Mouse (Mus musculus) kidney, adult 2 months (tissue): Measurements from ENCODE around the gene Dusp27. TPM values are rescaled to one million over a fixed set of nuclear protein-coding genes. Genes with fewer than 3 reads are reported as not detected.

ENCODE experiments used
- DNase-seq: peaks from one replicate; pipeline ENCODE4 v3.0.0; 2021
- H3K27ac ChIP-seq: fragments of 200-500 bp; 2 replicates; pipeline ENCODE4 v1.5.1; 2012; ENCODE audit warnings: low read depth, low read length, control low read depth, inconsistent platforms; ENCODE audit not compliant: insufficient read depth
- H3K27me3 ChIP-seq: fragments of 200-500 bp; replicated peaks from 2 replicates; pipeline ENCODE4 v1.6.1; 2012; ENCODE audit warnings: mild to moderate bottlenecking, moderate library complexity, low read length, inconsistent platforms; ENCODE audit not compliant: control insufficient read depth, insufficient read depth
- H3K36me3 ChIP-seq: fragments of 200-500 bp; 2 replicates; pipeline ENCODE4 v1.6.1; 2012; ENCODE audit warnings: mild to moderate bottlenecking, moderate library complexity, low read length, inconsistent platforms; ENCODE audit not compliant: control insufficient read depth, insufficient read depth
- H3K4me1 ChIP-seq: fragments of 200-500 bp; 2 replicates; pipeline ENCODE4 v1.6.1; 2011; ENCODE audit warnings: low read length; ENCODE audit not compliant: control insufficient read depth, insufficient read depth
- H3K4me3 ChIP-seq: fragments of 200-500 bp; 2 replicates; pipeline ENCODE4 v1.5.1; 2011; ENCODE audit warnings: mild to moderate bottlenecking, low read depth, low read length, control low read depth; ENCODE audit not compliant: insufficient read depth
- CTCF ChIP-seq: fragments of 200-500 bp; conservative IDR thresholded peaks from 2 replicates; pipeline ENCODE4 v1.5.1; 2011; ENCODE audit warnings: low read depth, mild to moderate bottlenecking, control low read depth, low read length, moderate library complexity, mixed read lengths; ENCODE audit not compliant: insufficient read depth, insufficient read length
- POLR2A ChIP-seq: fragments of 200-500 bp; IDR thresholded peaks from one replicate; pipeline ENCODE4 v1.6.1; 2011; ENCODE audit warnings: low read depth, low read length, control low read depth
- WGBS: fragments of 180-500 bp; shearing (Covaris S2); methylation state at CpG from one replicate; pipeline ENCODE4 v1.1.7; 2018; 5-methylcytosine and 5-hydroxymethylcytosine counted together
- polyA plus RNA-seq: library from polyadenylated mRNA; depleted of rRNA; stranded (reverse); fragments of >200 nt; gene quantifications from 2 replicates; pipeline ENCODE4 v1.2.3, GENCODE M21; 2012

Gene Dusp27
- polyA plus RNA-seq, 1 experiment = 0.30 TPM

DNA sequence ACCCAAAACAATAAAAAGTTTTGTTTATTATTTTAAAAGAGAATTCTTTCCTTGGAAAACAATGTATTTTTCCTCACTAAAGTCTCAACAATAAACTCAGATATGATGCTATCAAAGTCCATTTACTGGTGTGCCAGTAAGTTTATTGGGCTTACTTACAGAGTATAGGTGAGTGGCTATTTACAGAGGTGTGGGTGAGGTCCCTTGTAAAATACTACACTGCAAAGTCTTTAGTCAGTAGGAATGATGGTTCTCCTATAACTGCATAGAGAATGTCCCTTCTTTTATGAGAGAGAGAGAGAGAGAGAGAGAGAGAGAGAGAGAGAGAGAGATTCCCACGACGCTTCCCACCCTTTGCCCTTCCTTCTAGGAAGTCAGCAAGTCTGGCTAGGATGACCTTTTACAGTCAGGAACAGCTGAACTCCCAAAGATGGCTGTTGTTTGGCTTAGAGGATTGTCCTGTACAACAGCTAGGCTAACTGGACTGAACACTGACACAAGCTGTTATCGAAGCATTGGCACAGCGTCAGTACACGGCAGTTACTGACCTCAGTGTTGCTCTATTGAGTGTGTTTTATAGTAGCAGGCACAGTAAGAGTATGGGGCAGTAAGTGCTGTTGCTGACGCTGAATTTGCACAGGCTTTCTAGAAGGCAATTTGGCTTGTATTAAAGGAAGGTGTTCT is 50.5 kb downstream of the Dusp27 start:
- no peak overlapping the region for H3K4me3 ChIP-seq
- H3K4me1 ChIP-seq = no peaks in the 10 kb centered on the region
- TF ChIP-seq POLR2A (no peak), CTCF (no peak)
- no peaks in the 10 kb centered on the region for H3K36me3 ChIP-seq
- no peak for DNase-seq
- WGBS = 60% methylated on average over 6 of the region's 6 CpGs
- no peaks in the 10 kb centered on the region for H3K27me3 ChIP-seq
- H3K27ac ChIP-seq = no peak overlapping the region

DNA sequence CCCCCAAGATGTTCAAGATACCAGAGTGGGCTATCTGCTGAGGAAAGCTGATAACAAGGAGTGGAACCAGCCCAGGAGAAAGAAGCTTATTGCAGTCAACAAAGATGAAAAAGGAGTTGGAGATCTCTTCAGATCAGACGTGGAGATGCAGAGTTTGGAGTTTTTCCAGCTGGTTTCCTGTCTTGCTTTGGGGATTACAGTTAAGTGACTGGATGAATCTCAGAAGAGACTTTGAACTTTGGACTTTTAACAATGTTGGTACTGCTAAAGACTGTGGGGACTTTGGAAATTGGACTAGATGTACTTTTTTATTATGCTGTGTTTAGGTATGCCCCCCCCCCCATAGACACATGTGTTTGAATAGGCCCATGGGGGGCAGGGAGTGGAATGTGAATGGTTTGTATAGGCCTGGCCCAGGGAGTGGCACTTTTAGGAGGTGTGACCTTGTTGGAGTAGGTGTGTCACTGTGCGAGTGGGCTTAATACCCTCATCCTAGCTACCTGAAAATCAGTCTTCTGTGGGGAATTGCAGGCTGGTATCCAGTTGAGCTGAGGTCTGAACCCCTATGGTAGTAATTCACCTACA is 59.8 kb downstream of the Dusp27 start:
- Histone ChIP-seq H3K4me3 (no peak overlapping the region), H3K4me1 (peaks cover 5% of the 10 kb centered on the region; the same call in 1 of the 2 replicates), H3K27ac (0 out of 2 replicates have a peak overlapping the region, but pooled peaks have one; percentile 45), H3K36me3 (no peaks in the 10 kb centered on the region), H3K27me3 (no peaks in the 10 kb centered on the region)
- 65% methylated on average over 2 of the region's 2 CpGs for WGBS
- DNase-seq = peak; percentile 70
- TF ChIP-seq POLR2A = no peak

DNA sequence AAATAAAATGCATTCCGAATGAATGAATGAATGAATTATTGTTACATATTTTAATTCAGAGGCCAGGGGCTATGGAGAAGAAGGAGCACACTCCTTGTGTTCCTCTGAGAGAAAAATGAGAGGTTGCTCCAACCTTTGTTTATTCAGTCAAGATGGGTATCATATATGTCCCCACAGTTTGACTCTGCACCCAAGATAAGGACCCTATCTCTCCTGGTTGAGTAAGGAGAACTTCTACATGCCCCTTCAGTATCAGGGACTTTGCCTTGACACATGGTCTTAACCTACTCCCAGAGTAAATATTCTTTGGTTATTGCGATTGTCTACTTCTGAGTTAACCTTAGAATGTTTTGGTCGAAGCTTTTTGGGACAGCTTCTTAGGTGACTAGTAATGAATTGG is 63.9 kb downstream of the Dusp27 start:
- no peak for DNase-seq
- Histone ChIP-seq H3K36me3 (no peaks in the 10 kb centered on the region), H3K27ac (no peak overlapping the region), H3K27me3 (no peaks in the 10 kb centered on the region), H3K4me1 (peaks cover 5% of the 10 kb centered on the region; the same call in 1 of the 2 replicates), H3K4me3 (no peak overlapping the region)
- 98% methylated on average over 3 of the region's 3 CpGs for WGBS
- TF ChIP-seq POLR2A (no peak), CTCF (no peak)

DNA sequence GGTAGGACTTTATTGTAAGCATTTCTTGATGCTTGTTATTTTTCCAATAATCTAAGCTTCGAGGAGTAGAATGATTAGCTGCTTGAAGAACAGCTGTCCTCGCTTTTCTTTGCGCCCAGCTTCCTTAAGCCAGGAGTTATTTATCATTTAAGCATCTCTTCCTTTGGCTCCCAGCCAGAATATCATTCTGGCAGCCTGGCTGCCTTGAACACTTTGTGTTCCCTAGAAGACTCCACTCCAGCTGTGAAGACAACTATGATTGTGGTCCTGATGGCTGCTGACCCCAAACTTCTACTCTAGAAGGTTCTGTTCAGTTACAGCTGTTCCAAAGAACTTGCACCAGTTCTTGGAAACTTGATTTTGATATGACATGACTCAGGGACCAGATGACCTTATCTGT is 66.2 kb downstream of the Dusp27 start:
- Histone ChIP-seq H3K27ac (no peak overlapping the region), H3K4me3 (no peak overlapping the region), H3K27me3 (no peaks in the 10 kb centered on the region), H3K36me3 (no peaks in the 10 kb centered on the region), H3K4me1 (no peaks in the 10 kb centered on the region)
- no peak for DNase-seq
- TF ChIP-seq POLR2A (no peak), CTCF (no peak)
- WGBS = 74% methylated on average over 3 of the region's 3 CpGs

DNA sequence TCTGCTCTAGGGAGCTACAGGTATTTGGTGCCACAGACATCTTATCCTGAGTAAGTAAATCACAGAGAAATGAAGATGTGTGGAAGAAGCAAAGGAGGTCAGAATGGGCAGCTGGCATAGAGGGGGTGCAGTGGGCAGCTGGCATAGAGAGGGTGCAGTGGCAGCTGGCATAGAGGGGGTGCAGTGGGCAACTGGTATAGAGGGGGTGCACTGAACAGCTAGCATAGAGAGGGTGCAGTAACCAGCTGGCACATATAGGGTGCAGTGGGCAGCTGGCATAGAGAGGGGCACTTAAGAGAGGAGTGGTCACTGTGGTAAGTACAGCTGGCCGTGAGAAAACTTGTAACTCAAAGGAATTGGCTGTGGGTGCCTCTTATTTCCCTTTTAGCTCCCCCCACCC is 67.3 kb downstream of the Dusp27 start:
- Histone ChIP-seq H3K4me3 (no peak overlapping the region), H3K4me1 (no peaks in the 10 kb centered on the region), H3K27ac (no peak overlapping the region), H3K27me3 (no peaks in the 10 kb centered on the region), H3K36me3 (no peaks in the 10 kb centered on the region)
- WGBS = 36% methylated on average over 1 of the region's 1 CpGs
- no peak for TF ChIP-seq POLR2A
- TF ChIP-seq CTCF = no peak
- no peak for DNase-seq

DNA sequence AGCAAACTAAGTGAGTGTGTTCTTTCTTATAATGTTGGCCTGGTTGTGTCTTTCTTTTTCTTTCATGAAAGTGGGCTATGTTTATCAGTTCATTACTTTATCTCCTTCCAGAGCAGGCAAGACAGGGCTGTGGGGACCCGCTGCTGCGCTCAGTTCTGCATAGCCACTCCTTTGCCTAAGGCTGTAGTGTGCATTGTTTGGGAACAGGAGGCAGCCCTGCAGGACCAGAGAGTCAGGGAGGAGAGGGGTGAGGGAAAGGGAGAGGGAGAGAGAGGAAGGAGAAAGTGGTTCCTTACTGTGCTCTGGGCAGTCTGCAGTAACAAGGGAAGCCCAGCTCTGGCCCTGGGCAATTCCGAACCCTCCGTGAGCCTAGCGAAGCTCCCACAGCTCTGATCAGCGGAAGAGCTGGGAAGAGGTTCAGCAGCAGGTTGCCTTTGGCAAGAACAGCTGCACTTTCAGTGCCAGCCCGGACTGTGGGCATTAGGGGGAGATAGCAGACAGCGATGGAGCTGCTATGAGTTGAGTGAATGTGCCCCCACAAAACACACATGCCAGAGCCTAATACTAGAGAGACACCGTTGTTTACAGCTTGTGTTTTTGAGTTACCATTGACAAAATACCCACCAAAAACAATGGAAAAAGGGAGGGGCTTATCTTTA is 71.5 kb downstream of the Dusp27 start:
- no peaks in the 10 kb centered on the region for H3K36me3 ChIP-seq
- TF ChIP-seq POLR2A (no peak), CTCF (no peak)
- H3K4me3 ChIP-seq = no peak overlapping the region
- no peaks in the 10 kb centered on the region for H3K27me3 ChIP-seq
- WGBS = 65% methylated on average over 9 of the region's 9 CpGs
- H3K4me1 ChIP-seq = no peaks in the 10 kb centered on the region
- no peak for DNase-seq
- H3K27ac ChIP-seq = no peak overlapping the region

DNA sequence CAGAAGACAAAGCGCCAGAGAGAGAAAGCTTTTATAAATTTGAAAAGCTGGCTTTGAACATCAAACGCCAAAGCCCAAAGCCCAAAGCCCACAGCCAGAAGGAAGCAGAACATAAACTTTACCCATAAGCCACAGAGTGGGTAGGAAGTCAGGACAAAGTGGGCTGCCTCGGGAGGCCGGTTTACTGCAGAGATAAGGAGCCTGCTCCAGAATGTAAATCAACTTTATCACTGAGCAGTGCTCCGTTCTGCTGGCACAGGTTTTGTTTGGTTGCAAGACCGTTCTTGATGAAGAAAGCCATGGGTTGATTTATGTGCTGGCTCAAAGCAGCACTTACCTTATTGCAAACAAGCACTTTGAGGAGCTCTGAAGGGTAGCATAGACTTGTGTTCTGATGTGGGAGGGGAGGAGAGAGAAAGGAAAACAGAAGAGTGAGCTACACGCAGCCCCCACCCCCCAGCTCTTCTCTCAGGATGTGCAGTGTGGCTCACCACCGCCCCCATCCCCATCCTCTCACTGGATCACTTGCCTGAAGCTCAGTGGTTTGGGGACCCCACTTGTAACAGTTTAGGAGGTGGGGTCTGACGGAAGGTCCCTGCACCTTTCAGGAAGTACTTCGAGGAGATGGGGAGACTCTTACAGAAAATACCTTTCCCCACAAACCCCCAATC is 74.3 kb downstream of the Dusp27 start:
- WGBS = 22% methylated on average over 10 of the region's 10 CpGs
- Histone ChIP-seq H3K4me3 (no peak overlapping the region), H3K4me1 (no peaks in the 10 kb centered on the region), H3K36me3 (no peaks in the 10 kb centered on the region), H3K27ac (no peak overlapping the region), H3K27me3 (no peaks in the 10 kb centered on the region)
- TF ChIP-seq POLR2A = no peak
- no peak for TF ChIP-seq CTCF
- no peak for DNase-seq
